Mouse (Mus musculus) T-helper 17 cell (primary cell): ENCODE data around the gene Dapk2.

ENCODE experiments used
- in situ Hi-C, 2 experiments: fragments of 300-600 bp; cut with MboI, MseI; formaldehyde crosslinking; loops; 1 replicate in 1 of 2; 2 replicates in 1 of 2; pipeline ENCODE4 v1.15.1; 2025; ENCODE audit warnings: high pct_unique_total_duplicates in 2 of 2

Gene Dapk2

DNA sequence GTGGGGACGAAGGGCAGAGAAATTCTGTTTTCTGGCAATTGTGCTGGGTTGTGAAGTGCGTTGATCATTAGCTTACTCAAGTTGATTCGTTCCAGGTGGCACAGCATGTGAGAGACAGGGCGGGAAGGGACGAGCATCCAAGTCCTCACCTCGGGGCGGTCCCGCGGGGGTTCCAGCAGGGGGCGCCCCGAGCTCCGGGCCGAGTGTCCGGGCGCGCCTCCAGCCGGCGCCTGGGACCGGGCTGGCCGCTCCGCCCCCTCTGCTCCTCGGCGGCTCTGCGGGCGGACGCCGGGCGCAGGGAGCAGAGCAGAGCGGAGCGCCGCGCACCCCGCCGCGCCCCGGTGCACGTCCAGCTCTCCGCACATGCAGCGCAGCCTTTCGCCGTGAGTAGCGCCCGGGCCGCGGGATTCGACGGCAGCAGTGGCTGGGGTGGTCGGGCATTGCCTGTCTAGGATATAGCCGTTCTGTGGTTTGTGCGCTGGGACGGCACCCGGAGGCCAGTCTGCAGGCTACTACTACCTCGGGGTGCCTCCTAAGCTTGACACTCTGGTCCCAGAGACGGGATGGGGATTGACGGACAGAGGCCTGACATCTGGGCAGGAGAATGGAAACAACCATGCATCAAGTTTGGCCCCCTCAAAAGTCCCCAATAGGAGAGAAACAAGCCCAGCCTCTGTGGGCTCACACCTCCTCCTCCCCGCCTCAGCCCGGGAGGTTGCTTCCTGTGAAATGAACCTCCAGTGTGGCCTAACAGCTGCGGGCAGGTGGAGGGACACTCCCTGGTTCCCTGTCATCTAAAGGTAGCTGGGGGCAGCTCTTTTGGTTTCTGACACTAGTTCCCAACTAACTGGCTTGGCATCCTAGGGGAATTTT, at the start of gene Dapk2:
TSS of gene Dapk2 (plus strand) at position 266 of the 873 bp plus-strand sequence.
- in situ Hi-C loops, result loop anchor here in 1 of 2 experiments (25.0 kb wide), 1 partner anchor 1629 kb away; no protein-coding TSS in a partner anchor

- in situ Hi-C loops, result no loop called here
Measured at GRCm38 (mm10) chr9:66109574-66109973, 48.4 kb upstream of the Dapk2 start.

GRCm38 (mm10) chr9:66110126-66110525, 47.9 kb upstream of the Dapk2 start:
- in situ Hi-C loops, result no loop called here

- in situ Hi-C loops, result no loop called here
Measured at GRCm38 (mm10) chr9:66110611-66111379, 47.2 kb upstream of the Dapk2 start.

- in situ Hi-C loops, result no loop called here
Measured at GRCm38 (mm10) chr9:66114341-66114740, 43.7 kb upstream of the Dapk2 start.

DNA sequence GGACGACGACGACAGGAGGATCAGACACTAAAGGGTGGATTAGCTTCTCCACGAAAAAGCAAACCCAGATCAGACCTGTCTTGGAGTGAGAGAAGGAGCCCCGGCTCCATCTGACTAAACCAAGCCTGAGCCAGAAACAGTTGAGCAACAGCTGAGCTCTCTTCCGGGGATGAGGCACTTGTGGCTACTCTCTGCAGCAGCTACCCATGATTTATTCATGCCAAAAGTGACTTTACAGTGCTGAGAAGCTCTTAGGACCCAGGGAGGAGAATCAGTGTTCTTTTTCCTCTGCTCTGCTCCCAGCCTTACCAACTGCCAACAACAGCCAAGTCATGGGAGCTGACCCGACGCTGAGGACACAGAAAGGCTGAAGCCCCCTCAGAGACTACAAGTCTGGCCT, 41.1 kb upstream of the Dapk2 start:
- in situ Hi-C loops, result no loop called here

GRCm38 (mm10) chr9:66119498-66119897, 38.5 kb upstream of the Dapk2 start:
- in situ Hi-C loops, result no loop called here

DNA sequence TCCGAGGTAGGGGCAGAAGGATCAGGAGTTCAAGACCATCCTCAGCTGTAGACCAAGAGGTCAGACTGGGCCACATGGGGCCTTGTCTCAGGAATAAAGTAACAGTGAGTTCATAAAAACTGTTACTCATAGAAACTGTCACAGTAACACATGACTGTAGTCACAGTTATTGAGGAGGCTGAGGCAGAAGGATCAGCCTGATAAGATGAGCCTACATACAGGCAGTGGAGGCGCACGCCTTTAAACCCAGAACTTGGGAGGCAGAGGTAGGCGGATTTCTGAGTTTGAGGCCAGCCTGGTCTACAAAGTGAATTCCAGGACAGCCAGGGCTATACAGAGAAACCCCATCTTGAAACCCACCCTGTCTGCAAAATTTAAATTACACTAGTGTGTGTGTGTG, 37.9 kb upstream of the Dapk2 start:
- in situ Hi-C loops, result no loop called here

DNA sequence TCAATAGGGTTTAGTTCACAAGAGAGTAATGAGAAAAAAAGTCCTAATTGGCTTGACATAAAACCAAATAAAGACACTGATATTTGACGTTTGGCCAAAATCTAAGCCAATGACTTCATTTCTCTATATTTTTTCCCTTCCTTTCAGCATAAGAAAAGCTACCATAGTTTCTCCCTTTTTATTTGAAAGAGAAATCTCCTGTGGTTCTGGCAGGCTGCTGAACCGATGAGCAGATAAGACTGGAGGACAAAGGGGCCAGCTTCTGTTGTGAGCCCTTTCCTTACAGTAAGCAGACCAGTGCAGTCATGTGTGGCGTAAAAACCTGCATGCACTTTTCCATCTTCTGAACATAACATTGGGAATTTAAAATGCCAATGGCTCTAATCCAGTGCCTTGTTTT, 37.1 kb upstream of the Dapk2 start:
- in situ Hi-C loops, result no loop called here

GRCm38 (mm10) chr9:66121421-66121820, 36.6 kb upstream of the Dapk2 start:
- in situ Hi-C loops, result no loop called here

- in situ Hi-C loops, result no loop called here
Measured at GRCm38 (mm10) chr9:66123648-66124047, 34.4 kb upstream of the Dapk2 start.

DNA sequence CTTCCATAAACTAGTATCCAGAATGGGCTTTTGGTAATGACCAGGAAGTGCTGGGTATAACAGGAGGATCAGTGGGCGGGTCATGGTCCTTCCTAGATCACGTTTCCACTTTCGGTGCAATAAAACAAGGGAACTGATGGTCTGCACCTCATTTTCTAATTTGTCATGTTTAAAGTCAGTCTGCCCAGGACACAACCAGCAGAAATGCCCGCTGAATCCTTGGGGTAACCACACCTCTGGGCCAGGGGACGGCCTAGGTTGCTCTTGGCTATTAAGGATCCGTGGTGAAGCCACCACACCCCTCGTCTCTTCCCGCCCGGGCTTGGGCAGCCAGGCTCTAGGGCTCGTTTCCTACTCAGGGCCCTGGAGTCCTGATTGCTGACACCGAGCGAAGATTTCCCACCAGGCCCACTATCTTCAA, 33.9 kb upstream of the Dapk2 start:
- in situ Hi-C loops, result no loop called here

- in situ Hi-C loops, result no loop called here
Measured at GRCm38 (mm10) chr9:66124681-66125542, 33.1 kb upstream of the Dapk2 start.

GRCm38 (mm10) chr9:66125543-66126455, 32.2 kb upstream of the Dapk2 start:
- in situ Hi-C loops, result no loop called here

DNA sequence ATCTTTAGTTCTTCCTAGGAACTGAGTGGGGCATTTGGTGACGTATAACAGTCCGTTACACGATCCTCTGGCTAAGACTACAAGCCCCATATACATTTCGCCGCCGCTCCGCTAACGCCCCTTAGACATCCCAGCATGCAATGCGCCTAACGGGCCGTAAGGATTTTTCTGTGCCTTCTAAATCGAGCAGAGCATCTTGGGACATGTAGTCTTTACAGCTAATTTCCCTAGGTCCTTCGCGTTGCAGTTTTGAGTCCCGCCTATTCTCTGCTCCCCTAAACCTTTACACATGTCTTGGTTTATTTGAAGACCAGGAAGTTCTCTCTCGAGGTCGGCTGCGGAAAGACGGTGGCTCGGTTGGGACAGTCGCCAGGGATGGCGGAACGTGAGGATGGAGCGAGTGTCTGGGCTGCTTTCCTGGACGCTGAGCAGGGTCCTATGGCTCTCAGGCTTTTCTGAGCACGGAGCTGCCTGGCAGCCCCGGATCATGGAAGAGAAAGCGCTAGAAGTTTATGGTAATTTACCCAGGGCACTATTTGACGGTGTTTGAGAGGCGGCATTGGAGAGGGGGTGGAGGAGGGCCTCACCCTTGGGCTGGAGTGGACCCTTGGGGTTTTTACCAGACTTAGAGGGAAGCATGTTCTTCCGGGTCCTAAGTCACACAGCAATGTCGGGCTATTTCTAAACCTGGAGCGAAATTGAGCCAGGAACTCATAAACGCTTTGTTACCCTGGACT, 31.4 kb upstream of the Dapk2 start, which contains the start of the genes Snx1 and Ciao2a:
TSS of gene Snx1 (minus strand) at position 132 of the 737 bp plus-strand sequence.
TSS of gene Ciao2a (plus strand) at position 156 of the 737 bp plus-strand sequence.
- in situ Hi-C loops, result no loop called here

GRCm38 (mm10) chr9:66127193-66127546, 30.9 kb upstream of the Dapk2 start:
- in situ Hi-C loops, result no loop called here

DNA sequence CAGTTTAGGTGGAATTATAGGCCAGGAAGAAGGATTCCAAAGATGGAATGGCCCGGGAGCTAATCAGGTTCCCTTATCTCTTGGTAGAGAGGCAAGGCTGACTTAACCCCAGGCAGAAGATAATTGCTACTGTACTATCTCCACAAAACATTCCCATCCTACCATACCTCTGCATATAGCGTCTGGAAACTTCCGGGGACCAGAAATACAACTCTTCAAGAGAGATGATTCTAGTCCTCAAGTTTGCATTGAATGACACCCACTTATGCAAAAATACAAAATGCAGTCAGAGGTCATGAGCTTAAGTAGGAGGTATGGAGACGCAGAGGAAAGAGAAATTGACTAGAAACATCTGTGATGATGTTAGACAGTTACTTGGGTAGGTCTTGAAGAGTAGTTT, 30.1 kb upstream of the Dapk2 start:
- in situ Hi-C loops, result no loop called here

DNA sequence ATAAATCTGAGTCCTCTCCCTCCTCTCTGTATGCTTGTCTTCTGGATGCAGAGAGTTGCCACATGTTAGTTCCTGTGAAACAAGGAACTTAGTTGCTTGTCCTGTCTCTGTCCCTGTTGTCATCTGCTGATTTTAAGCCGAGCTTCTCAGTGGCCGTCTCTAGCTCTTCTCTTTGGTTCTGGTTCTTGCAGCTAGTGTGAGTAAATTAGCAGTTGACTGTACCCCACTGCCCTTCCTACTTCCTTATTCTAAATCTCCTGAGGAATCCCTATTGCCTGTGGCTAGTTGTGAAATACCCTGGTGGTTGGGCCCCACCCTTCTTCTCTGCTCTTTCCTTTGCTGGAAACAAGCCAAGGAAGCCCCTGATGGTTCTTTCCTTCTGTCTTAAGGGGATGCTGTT, 26.6 kb upstream of the Dapk2 start:
- in situ Hi-C loops, result no loop called here

- in situ Hi-C loops, result no loop called here
Measured at GRCm38 (mm10) chr9:66135967-66136366, 22.1 kb upstream of the Dapk2 start.

DNA sequence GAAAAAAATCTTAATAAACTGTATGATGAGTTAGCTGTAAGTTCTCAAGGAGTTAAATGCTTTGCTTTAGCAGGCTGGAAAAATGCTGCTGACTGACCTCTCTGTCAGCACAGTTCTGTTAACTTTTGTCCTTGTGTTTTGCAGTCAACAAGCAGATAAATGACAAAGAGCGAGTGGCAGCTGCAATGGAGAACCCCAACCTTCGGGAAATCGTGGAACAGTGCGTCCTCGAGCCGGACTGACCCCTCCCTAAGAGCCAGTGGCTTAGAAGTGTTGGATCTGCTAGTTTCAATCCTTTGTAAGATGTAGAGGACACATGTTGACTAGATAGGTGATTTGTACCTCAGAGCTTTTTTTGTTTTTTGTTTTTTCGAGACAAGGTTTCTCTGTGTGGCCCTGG, 19.8 kb upstream of the Dapk2 start:
- in situ Hi-C loops, result no loop called here
